Mouse (Mus musculus) C2C12 (cell line): ENCODE results near the gene Nr1i2. TPM values are rescaled to one million over a fixed set of nuclear protein-coding genes. Genes with fewer than 3 reads are reported as not detected.

Source experiments
- H3K27me3 ChIP-seq: one replicate; pipeline ENCODE4 v1.6.1; 2011; ENCODE audit not compliant: control insufficient read depth, insufficient read depth, insufficient read length
- H3K36me3 ChIP-seq: one replicate; pipeline ENCODE4 v1.6.1; 2011; ENCODE audit not compliant: control insufficient read depth, insufficient read depth
- H3K4me3 ChIP-seq: one replicate; pipeline ENCODE4 v1.5.1; 2011; ENCODE audit warnings: mild to moderate bottlenecking, control low read depth; ENCODE audit not compliant: poor library complexity, insufficient read depth, severe bottlenecking
- H3K79me2 ChIP-seq: one replicate; pipeline ENCODE4 v1.6.1; 2011; ENCODE audit not compliant: control insufficient read depth, insufficient read depth
- H3K79me3 ChIP-seq: one replicate; pipeline ENCODE4 v1.6.1; 2011; ENCODE audit warnings: low read depth, control low read depth
- H3ac ChIP-seq: one replicate; pipeline ENCODE3; 2011; ENCODE audit warnings: low read depth; ENCODE audit not compliant: control insufficient read depth, insufficient read length
- CEBPB ChIP-seq: IDR thresholded peaks from one replicate; pipeline ENCODE4 v1.6.1; 2011; ENCODE audit warnings: low read depth, mild to moderate bottlenecking, control low read depth, moderate library complexity
- CTCF ChIP-seq: IDR thresholded peaks from one replicate; pipeline ENCODE4 v1.5.1; 2011; ENCODE audit not compliant: control insufficient read depth, insufficient read depth, insufficient read length
- FOSL1 ChIP-seq: IDR thresholded peaks from one replicate; pipeline ENCODE4 v1.8.0; 2011; ENCODE audit warnings: mild to moderate bottlenecking, low read length; ENCODE audit not compliant: poor library complexity, insufficient read depth, severe bottlenecking
- MAX ChIP-seq: IDR thresholded peaks from one replicate; pipeline ENCODE4 v1.6.1; 2011; ENCODE audit warnings: mild to moderate bottlenecking, control low read depth
- MYOD1 ChIP-seq: IDR thresholded peaks from one replicate; pipeline ENCODE4 v1.6.1; 2011; ENCODE audit warnings: low read depth; ENCODE audit not compliant: control insufficient read depth, insufficient read length
- MYOG ChIP-seq: IDR thresholded peaks from one replicate; pipeline ENCODE4 v1.6.1; 2011; ENCODE audit not compliant: control insufficient read depth, insufficient read length; ENCODE audit errors: extremely low read depth
- USF1 ChIP-seq: IDR thresholded peaks from one replicate; pipeline ENCODE4 v1.6.1; 2011; ENCODE audit warnings: low read depth, mild to moderate bottlenecking, control low read depth, moderate library complexity
- polyA plus RNA-seq: library from polyadenylated mRNA; unstranded; fragments of >200 nt; fragmentation: generic; extraction: Trizol; gene quantifications from one replicate; pipeline ENCODE4 v1.2.1, GENCODE M21; 2012; ENCODE audit warnings: missing spikeins

Gene Nr1i2
- polyA plus RNA-seq, 1 experiment = not detected

DNA sequence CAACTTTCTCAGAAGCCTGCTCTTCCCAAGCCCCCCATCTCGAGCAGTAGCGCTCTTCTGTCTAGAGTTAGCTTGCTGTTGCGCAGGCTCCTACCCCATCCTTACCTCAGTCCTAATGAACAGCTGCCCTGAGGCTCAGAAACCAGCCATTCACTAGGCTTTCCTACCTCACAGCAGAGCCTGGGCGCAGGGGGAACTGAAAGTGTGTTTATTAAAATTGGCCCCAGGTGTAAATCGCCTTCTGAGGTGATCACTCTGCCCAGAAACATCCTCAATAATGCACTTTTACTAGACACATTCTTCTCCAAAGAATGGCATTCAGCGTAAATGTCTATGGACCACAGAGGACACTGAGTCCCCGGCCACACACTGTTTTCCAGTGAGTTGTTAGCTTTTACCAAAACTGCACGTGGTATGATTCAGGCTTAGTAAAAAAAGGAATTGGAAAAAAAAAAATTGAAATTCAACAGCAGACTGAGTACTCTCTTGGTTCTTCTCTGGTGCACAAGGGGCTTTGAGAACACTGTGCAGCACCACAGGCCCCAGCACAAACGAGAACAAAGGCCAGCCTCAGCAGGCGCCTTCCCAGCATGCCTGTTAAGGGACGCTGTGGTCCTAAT, 32.3 kb upstream of the Nr1i2 start:
- H3ac ChIP-seq = no peak overlapping the region
- H3K27me3 ChIP-seq = no peaks in the 10 kb centered on the region
- no peak overlapping the region for H3K4me3 ChIP-seq
- H3K36me3 ChIP-seq = no peaks in the 10 kb centered on the region
- no peaks in the 10 kb centered on the region for H3K79me2 ChIP-seq
- no peak for TF ChIP-seq MYOD1
- no peak for TF ChIP-seq CTCF
- TF ChIP-seq FOSL1 = no peak
- TF ChIP-seq MAX = no peak
- TF ChIP-seq USF1 = no peak
- TF ChIP-seq CEBPB = no peak
- no peak for TF ChIP-seq MYOG
- no peaks in the 10 kb centered on the region for H3K79me3 ChIP-seq

DNA sequence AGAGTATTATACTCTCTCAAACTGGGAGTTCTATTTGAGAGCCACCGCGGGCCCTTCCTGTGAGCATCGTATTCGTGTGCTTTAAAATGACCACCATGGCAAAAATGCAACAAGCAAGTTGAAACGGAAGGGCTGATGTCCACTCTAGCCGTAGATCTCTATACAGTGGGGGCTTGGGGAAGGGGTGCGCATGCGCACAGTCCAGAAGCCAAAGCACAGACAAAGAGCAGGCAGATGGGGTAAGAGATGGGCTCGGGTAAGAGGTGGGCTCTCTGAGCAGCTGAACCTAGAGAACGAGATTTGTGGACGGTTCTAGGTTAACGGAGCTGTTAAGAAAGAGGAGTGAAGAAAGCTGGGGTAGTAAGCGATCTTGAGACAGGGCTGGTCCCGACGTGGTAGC, 29.7 kb upstream of the Nr1i2 start:
- no peaks in the 10 kb centered on the region for H3K79me3 ChIP-seq
- H3K36me3 ChIP-seq = no peaks in the 10 kb centered on the region
- H3K79me2 ChIP-seq = no peaks in the 10 kb centered on the region
- H3ac ChIP-seq = no peak overlapping the region
- TF ChIP-seq USF1 = no peak
- no peak for TF ChIP-seq CTCF
- TF ChIP-seq MAX = no peak
- TF ChIP-seq MYOG = no peak
- no peak for TF ChIP-seq CEBPB
- TF ChIP-seq MYOD1 = no peak
- TF ChIP-seq FOSL1 = no peak
- H3K4me3 ChIP-seq = no peak overlapping the region
- H3K27me3 ChIP-seq = no peaks in the 10 kb centered on the region

DNA sequence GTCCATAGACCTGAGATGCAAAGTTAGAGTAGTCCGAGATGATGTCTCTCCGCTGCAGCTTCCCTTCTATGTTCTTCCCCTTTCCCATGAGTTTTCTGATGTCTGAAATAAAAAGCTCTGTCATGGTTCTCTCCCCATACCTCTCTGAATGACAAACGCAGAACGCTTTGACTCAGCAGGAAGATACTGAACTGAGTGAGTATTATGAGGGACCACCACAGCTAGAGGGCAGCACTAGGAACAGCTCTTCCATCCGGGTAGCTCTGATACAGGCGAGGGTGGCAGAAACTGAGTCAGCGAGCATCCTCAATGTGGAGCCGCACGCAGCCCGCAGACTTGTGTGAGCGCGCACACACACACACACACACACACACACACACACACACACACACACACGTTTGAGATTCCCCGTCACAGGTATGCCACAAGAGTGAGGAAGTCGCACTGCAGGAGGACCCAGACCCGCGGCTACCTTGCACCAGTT, 26.9 kb upstream of the Nr1i2 start:
- Histone ChIP-seq H3ac (no peak overlapping the region), H3K79me2 (no peaks in the 10 kb centered on the region), H3K36me3 (no peaks in the 10 kb centered on the region), H3K4me3 (no peak overlapping the region), H3K79me3 (no peaks in the 10 kb centered on the region), H3K27me3 (no peaks in the 10 kb centered on the region)
- no peak for TF ChIP-seq FOSL1
- TF ChIP-seq MAX = no peak
- TF ChIP-seq MYOG = no peak
- TF ChIP-seq MYOD1 = no peak
- TF ChIP-seq CTCF = no peak

DNA sequence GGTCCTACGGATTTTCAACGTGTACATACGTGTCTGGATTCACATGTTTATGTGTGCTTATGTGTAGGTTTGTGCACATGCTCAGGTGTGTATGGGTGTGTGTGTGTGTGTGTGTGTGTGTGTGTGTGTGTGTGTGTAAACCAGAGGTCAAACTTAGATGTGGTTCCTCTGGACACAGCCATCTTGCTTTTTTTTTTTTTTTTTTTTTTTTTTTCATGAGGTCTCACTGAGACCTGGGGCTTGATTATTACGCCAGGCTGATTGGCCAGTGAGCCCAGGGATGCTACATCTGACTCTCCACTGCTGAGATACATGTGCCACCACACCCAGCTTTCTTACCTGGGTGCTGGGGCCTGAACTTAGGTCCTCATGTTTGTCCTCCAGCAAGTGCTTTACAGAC, 24.5 kb upstream of the Nr1i2 start:
- no peak overlapping the region for H3K4me3 ChIP-seq
- H3ac ChIP-seq = no peak overlapping the region
- H3K36me3 ChIP-seq = no peaks in the 10 kb centered on the region
- no peaks in the 10 kb centered on the region for H3K79me3 ChIP-seq
- H3K27me3 ChIP-seq = no peaks in the 10 kb centered on the region
- no peaks in the 10 kb centered on the region for H3K79me2 ChIP-seq
- no peak for TF ChIP-seq CTCF
- TF ChIP-seq CEBPB = no peak
- TF ChIP-seq USF1 = no peak
- TF ChIP-seq MYOD1 = no peak

DNA sequence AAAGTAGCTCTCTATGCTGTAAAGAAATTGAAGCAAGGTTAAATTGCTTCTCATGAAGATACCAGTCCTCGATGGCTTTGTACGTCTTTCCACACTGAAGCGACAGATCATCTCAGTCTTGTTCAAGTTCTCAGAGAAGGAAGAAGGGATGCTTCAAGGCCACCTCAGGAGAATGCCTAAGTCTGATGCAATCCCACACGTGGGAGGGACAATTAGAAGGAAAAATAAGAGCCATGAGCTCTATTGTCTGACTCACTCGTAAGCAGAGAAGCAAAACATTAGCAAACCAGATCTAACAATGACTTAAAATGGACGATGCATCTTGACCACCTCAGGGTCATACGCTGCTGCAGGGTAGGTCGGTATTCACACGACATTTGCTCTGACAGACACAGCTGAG, 23.9 kb upstream of the Nr1i2 start:
- H3ac ChIP-seq = no peak overlapping the region
- no peaks in the 10 kb centered on the region for H3K36me3 ChIP-seq
- H3K79me2 ChIP-seq = no peaks in the 10 kb centered on the region
- no peak overlapping the region for H3K4me3 ChIP-seq
- no peaks in the 10 kb centered on the region for H3K27me3 ChIP-seq
- H3K79me3 ChIP-seq = no peaks in the 10 kb centered on the region
- TF ChIP-seq USF1 (peak; percentile 29), CEBPB (peak; percentile 82), MYOG (no peak), MAX (peak; percentile 56)

DNA sequence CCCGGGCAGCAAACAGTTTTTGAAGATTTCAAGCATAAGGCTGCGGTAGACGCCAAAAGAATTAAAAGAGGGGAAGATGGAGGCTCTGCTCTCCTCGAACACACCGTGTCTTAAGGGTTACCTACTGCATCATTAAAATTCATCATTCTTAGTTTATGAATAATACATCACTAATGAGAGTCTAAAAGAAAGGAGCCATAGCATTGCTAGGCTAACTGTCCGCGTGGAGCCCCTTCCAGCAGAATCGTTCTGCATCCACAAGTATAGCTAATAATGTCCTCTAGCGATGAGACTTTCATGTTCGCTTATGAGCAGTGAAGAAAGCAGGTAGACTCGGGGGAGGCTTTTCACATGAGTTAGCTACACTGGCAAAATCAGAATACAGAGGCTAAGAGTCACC, 13.6 kb upstream of the Nr1i2 start:
- no peak for TF ChIP-seq MAX

DNA sequence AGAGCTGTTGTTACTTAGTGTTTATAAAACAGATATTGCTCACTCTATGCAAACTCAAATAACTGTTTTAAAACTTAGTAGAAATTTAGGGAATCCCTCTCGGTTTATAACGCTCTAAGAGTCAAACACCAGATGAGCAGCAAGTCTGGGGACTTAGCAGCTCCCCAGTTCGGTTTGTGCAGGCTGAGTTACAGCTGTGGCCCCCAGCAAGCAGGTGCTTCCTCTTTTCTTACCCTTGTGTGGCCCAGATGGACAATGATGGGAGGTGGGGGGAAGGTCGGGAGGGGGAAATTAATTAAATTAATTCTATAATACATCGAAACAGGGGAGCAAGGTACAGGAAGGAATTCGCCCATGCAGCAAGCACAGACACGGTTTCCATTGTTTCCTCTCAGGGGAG, 13.0 kb upstream of the Nr1i2 start:
- H3K36me3 ChIP-seq = no peaks in the 10 kb centered on the region
- no peak overlapping the region for H3K4me3 ChIP-seq
- no peak overlapping the region for H3ac ChIP-seq
- no peaks in the 10 kb centered on the region for H3K79me2 ChIP-seq
- TF ChIP-seq MYOG (no peak), CEBPB (no peak), USF1 (no peak), CTCF (no peak), MAX (no peak), FOSL1 (no peak), MYOD1 (no peak)
- no peaks in the 10 kb centered on the region for H3K79me3 ChIP-seq
- H3K27me3 ChIP-seq = no peaks in the 10 kb centered on the region

More for the DNA sequence above, 13.6 kb upstream of the Nr1i2 start:
- Histone ChIP-seq H3K79me2 (no peaks in the 10 kb centered on the region), H3K79me3 (no peaks in the 10 kb centered on the region), H3K27me3 (no peaks in the 10 kb centered on the region), H3ac (no peak overlapping the region), H3K4me3 (no peak overlapping the region), H3K36me3 (no peaks in the 10 kb centered on the region)
